Mouse (Mus musculus) G1E (cell line): ENCODE results near the gene Lrig1.

Experiments
- GATA1 ChIP-seq: IDR thresholded peaks from 2 replicates; pipeline ENCODE4 v1.6.1; 2012; ENCODE audit warnings: borderline replicate concordance, low read length, inconsistent platforms, mixed read lengths
- TAL1 ChIP-seq: conservative IDR thresholded peaks from 2 replicates; pipeline ENCODE4 v1.6.1; 2012; ENCODE audit warnings: low read depth, low read length, inconsistent platforms, mixed read lengths

DNA sequence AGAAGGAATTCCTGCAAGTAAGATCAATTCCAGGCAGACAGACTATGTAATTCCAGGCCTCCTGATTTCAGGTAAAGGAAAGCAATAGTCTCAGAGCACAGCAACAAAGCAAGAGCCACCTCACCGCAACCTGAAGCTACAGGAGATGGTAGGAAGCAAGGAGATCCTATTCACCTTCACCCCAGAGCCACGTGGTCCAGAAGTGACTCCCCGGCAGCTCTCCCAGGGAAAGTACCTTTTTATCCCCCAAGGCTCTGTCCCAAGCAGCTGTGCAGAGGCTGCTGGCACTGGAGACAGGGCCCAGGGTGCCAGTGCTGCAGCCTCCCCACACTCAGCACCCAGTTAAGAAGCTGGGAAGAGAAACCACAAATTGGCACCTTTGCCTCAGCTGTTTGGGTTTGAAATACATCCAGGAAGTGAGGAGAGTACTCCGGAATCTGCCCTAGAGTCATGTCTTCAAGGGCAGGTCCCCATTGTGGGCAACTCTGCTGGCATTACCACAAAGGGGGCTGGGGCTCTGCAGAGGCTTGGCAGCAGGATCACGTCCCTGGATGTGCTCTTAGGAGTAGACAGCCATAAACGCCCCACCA, 53.6 kb downstream of the Lrig1 start:
- TF ChIP-seq GATA1 (no peak), TAL1 (no peak)
